Mouse (Mus musculus): Measurements from ENCODE around the gene Fuz. TPM values are rescaled to one million over a fixed set of nuclear protein-coding genes. Genes with fewer than 3 reads are reported as not detected.
A peak's percentile ranks its signal among the peaks of the same experiment; 100 is the strongest.

Fuz gene
- polyA plus RNA-seq, 1 experiment from 2014 or later, result 17.6 TPM

DNA sequence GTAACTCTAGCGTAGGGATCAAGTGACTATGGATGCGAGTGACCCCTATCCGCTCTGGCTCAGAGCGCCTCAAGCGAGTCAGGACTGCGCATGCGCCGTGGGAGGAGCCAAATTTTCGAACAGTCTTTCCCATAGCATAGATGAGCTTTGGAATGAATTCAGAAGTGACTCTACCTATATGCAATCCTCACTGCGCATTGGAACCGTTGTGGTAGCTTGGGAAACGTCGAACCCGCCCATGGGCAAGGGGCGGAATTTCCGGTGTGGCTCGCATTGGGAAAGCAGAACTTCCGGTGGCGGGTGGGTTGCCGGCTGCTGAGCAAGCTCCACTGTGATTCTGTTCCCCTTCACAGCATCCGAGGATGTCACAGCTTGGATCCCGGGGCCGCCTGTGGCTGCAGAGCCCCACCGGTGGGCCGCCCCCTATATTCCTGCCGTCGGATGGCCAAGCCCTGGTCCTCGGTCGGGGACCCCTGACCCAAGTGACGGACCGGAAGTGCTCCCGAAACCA is 38.8 kb upstream of the Fuz start, which contains the start of gene Pnkp:
TSS of gene Pnkp (plus strand) at position 98 of the 511 bp plus-strand sequence.
- WGBS, result under 1% methylated on average over 32 of the region's 32 CpGs
- Histone ChIP-seq H3K4me2 (peak within 1 kb of the TSS; percentile 93), H3K9me3 (ENCODE audit: control insufficient read depth, low read length) (no peaks in the 10 kb centered on the region), H3K27ac (ENCODE audit: low read depth, low read length) (peak within 1 kb of the TSS; percentile 97), H3K4me1 (replicated peaks; ENCODE audit: control insufficient read depth, insufficient read depth, low read length) (peaks cover 50% of the 10 kb centered on the region), H3K9ac (ENCODE audit: low read depth, low read length) (peak within 1 kb of the TSS; percentile 83), H3K36me3 (ENCODE audit: control insufficient read depth, insufficient read depth, low read length) (peaks cover 13% of the 10 kb centered on the region), H3K4me3 (ENCODE audit: low read depth, low read length) (peak within 1 kb of the TSS; percentile 91), H3K27me3 (replicated peaks; ENCODE audit: control insufficient read depth, insufficient read depth, low read length) (no peaks in the 10 kb centered on the region)
- peak; percentile 86 for DNase-seq (ENCODE audit: low spot score)
- peak; percentile 16 for ATAC-seq (replicated peaks; ENCODE audit: low FRiP score)

DNA sequence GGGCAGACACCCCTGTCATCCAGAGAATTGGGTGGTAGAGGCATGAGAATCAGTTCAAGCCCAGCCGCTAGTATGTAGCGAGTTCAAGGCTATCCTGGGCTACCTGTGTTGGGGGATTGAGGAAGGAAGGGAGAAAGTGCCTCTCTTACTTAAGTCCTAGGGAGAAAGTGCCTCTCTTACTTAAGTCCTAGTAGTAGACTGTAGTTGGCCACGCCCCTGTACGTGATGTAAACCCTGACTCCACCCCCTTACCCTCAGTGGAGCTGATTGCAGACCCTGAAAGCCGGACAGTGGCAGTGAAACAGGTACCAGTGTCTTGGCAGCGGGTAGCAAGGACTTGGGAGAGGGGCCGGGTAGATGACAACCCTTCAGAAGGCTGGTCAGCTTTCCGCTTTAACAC is 38.0 kb upstream of the Fuz start:
- peaks cover 44% of the 10 kb centered on the region for H3K4me1 ChIP-seq (replicated peaks; ENCODE audit: control insufficient read depth, insufficient read depth, low read length)

DNA sequence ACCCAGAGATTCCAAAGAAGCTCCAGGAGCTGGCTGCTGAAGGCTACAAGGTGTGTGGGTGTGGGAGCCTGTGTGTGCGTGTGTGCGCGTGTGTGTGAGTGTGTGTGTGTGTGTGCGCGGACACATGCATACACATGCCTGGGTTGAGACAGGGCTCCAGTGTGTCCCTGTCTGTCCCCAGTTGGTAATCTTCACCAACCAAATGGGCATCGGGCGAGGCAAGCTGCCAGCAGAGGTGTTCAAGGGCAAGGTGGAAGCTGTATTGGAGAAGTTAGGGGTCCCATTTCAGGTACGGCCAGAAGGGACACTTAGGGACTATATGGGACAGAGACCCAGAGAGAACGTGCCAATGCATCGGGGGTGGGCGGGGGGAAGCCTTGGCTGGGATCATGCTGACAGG is 36.0 kb upstream of the Fuz start:
- no peak overlapping the region for H3K9ac ChIP-seq (ENCODE audit: low read depth, low read length)

More for the DNA sequence above, 38.0 kb upstream of the Fuz start:
- Histone ChIP-seq H3K4me2 (peak overlapping the region; percentile 93), H3K36me3 (ENCODE audit: control insufficient read depth, insufficient read depth, low read length) (peaks cover 15% of the 10 kb centered on the region), H3K4me3 (ENCODE audit: low read depth, low read length) (peak overlapping the region; percentile 91), H3K9me3 (ENCODE audit: control insufficient read depth, low read length) (no peaks in the 10 kb centered on the region), H3K9ac (ENCODE audit: low read depth, low read length) (peak overlapping the region; percentile 83), H3K27ac (ENCODE audit: low read depth, low read length) (peak overlapping the region; percentile 97), H3K27me3 (replicated peaks; ENCODE audit: control insufficient read depth, insufficient read depth, low read length) (no peaks in the 10 kb centered on the region)
- DNase-seq (ENCODE audit: low spot score) (no peak), ATAC-seq (replicated peaks; ENCODE audit: low FRiP score) (no peak; the same call in 1 of the 2 replicates)
- WGBS, result 26% methylated on average over 8 of the region's 8 CpGs

DNA sequence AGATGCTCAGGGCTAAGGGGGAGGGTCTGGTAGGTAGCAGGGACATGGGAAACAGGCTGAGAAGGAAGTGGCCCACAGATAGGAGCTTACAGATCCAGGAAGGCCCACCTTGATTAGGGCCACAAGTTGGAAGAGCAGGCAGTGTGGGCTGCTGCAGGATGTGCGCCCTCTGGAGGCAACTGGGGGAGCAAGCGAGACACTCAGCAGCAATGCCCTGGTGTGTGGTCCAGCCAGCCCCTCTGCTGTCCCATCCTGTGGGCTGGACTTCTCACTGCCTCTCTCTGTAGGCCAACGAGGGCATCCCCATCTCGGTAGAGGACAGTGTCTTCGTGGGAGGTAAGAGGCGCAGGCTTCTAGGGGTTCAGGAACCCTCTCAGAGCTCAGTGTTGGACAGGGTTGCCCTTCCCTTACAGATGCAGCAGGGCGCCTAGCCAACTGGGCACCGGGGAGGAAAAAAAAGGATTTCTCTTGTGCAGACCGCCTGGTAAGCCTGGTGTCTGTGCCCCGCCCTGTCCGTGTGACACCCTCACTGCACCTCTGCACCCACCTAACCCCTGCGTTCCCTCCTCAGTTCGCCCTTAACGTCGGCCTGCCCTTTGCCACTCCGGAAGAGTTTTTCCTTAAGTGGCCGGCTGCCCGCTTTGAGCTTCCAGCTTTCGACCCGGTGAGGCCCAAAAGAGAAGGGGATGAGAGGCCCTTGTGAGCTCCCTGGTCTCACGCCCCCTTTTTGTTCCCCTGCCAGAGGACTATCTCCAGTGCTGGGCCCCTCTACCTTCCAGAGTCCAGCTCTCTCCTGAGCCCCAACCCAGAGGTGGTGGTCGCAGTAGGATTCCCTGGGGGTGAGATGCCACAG is 35.1 kb upstream of the Fuz start:
- DNase-seq (ENCODE audit: low spot score) (peak; percentile 72), ATAC-seq (replicated peaks; ENCODE audit: low FRiP score) (no peak)
- WGBS, result 64% methylated on average over 22 of the region's 22 CpGs
- peaks cover 30% of the 10 kb centered on the region for H3K4me1 ChIP-seq (replicated peaks; ENCODE audit: control insufficient read depth, insufficient read depth, low read length)
- no peak overlapping the region for H3K4me3 ChIP-seq (ENCODE audit: low read depth, low read length)
- H3K9ac ChIP-seq (ENCODE audit: low read depth, low read length), result no peak overlapping the region
- H3K27me3 ChIP-seq (replicated peaks; ENCODE audit: control insufficient read depth, insufficient read depth, low read length), result no peaks in the 10 kb centered on the region
- H3K4me2 ChIP-seq, result no peak overlapping the region
- H3K9me3 ChIP-seq (ENCODE audit: control insufficient read depth, low read length), result no peaks in the 10 kb centered on the region
- H3K36me3 ChIP-seq (ENCODE audit: control insufficient read depth, insufficient read depth, low read length), result peaks cover 43% of the 10 kb centered on the region
- H3K27ac ChIP-seq (ENCODE audit: low read depth, low read length), result no peak overlapping the region; the same call in 1 of the 2 replicates

More for the DNA sequence above, 36.0 kb upstream of the Fuz start:
- H3K36me3 ChIP-seq (ENCODE audit: control insufficient read depth, insufficient read depth, low read length), result peaks cover 35% of the 10 kb centered on the region
- H3K9me3 ChIP-seq (ENCODE audit: control insufficient read depth, low read length), result no peaks in the 10 kb centered on the region
- DNase-seq (ENCODE audit: low spot score), result no peak
- no peak overlapping the region for H3K27ac ChIP-seq (ENCODE audit: low read depth, low read length)
- peaks cover 35% of the 10 kb centered on the region for H3K4me1 ChIP-seq (replicated peaks; ENCODE audit: control insufficient read depth, insufficient read depth, low read length)
- no peaks in the 10 kb centered on the region for H3K27me3 ChIP-seq (replicated peaks; ENCODE audit: control insufficient read depth, insufficient read depth, low read length)
- H3K4me3 ChIP-seq (ENCODE audit: low read depth, low read length), result no peak overlapping the region
- no peak overlapping the region for H3K4me2 ChIP-seq
- WGBS, result 90% methylated on average over 11 of the region's 11 CpGs
- no peak for ATAC-seq (replicated peaks; ENCODE audit: low FRiP score)

DNA sequence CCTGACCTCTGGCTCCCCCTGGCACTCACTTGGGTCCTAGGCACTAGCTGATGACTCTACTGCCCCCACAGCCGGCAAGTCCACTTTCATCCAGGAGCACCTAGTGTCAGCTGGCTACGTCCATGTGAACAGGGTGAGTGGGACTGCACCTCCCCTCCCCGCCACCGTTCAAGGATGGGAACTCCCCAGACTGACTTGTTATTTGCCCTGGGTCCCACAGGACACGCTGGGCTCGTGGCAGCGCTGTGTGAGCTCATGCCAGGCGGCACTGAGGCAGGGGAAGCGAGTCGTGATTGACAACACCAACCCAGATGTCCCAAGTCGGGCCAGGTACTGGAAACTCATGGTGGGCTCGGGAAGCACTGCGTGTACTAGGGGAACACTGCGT is 34.5 kb upstream of the Fuz start:
- Histone ChIP-seq H3K4me3 (ENCODE audit: low read depth, low read length) (no peak overlapping the region), H3K9ac (ENCODE audit: low read depth, low read length) (no peak overlapping the region), H3K27ac (ENCODE audit: low read depth, low read length) (no peak overlapping the region), H3K36me3 (ENCODE audit: control insufficient read depth, insufficient read depth, low read length) (peaks cover 44% of the 10 kb centered on the region), H3K9me3 (ENCODE audit: control insufficient read depth, low read length) (no peaks in the 10 kb centered on the region), H3K4me1 (replicated peaks; ENCODE audit: control insufficient read depth, insufficient read depth, low read length) (peaks cover 30% of the 10 kb centered on the region), H3K4me2 (no peak overlapping the region), H3K27me3 (replicated peaks; ENCODE audit: control insufficient read depth, insufficient read depth, low read length) (no peaks in the 10 kb centered on the region)
- ATAC-seq (replicated peaks; ENCODE audit: low FRiP score) (no peak), DNase-seq (ENCODE audit: low spot score) (no peak)
- WGBS, result 85% methylated on average over 14 of the region's 14 CpGs

DNA sequence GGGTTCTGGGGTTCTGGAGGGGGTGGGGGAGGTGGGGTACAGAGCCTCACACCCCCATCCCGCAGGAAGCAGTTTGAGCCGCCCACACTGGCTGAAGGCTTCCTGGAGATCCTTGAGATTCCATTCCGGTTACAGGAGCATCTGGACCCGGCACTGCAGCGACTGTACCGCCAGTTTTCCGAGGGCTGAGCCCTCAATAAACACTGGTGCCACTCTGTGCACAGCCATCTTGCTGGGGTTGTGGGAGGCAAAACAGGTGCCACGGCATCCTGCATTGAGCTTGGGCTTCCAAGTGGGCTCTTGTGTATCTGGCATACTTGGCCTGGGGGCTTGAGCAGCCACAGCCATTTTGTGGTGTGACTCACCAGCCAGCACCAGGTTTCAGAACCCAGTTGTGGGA is 33.4 kb upstream of the Fuz start:
- Histone ChIP-seq H3K9ac (ENCODE audit: low read depth, low read length) (no peak overlapping the region), H3K27ac (ENCODE audit: low read depth, low read length) (no peak overlapping the region), H3K4me2 (no peak overlapping the region), H3K27me3 (replicated peaks; ENCODE audit: control insufficient read depth, insufficient read depth, low read length) (no peaks in the 10 kb centered on the region), H3K4me1 (replicated peaks; ENCODE audit: control insufficient read depth, insufficient read depth, low read length) (peaks cover 38% of the 10 kb centered on the region), H3K4me3 (ENCODE audit: low read depth, low read length) (no peak overlapping the region), H3K9me3 (ENCODE audit: control insufficient read depth, low read length) (no peaks in the 10 kb centered on the region), H3K36me3 (ENCODE audit: control insufficient read depth, insufficient read depth, low read length) (peaks cover 44% of the 10 kb centered on the region)
- ATAC-seq (replicated peaks; ENCODE audit: low FRiP score) (no peak), DNase-seq (ENCODE audit: low spot score) (no peak)
- 85% methylated on average over 8 of the region's 8 CpGs for WGBS

DNA sequence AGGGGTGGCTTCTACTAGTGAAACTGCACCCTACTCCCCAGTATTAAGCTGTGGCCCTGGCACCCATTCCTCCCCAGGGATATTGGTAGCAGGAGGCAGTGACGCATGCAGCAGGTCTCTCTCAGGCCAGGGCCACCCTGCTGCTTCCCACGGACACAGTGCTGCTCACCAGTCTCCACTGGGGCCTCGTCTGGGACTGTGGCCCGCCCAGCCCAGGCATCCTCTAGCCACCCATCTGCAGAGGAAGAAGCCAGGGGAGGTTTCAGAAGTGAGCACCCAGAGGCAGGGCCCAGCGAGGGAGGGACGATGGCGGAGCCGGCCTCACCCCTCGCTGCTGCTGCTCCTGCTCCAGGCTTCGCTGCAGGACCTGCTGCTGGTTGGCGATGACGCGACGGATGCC is 32.7 kb upstream of the Fuz start:
- H3K4me1 ChIP-seq (replicated peaks; ENCODE audit: control insufficient read depth, insufficient read depth, low read length), result peaks cover 39% of the 10 kb centered on the region
- no peaks in the 10 kb centered on the region for H3K9me3 ChIP-seq (ENCODE audit: control insufficient read depth, low read length)
- H3K4me3 ChIP-seq (ENCODE audit: low read depth, low read length), result 0 out of 2 replicates have a peak overlapping the region, but pooled peaks have one; percentile 4
- H3K27ac ChIP-seq (ENCODE audit: low read depth, low read length), result no peak overlapping the region
- H3K36me3 ChIP-seq (ENCODE audit: control insufficient read depth, insufficient read depth, low read length), result peaks cover 44% of the 10 kb centered on the region
- DNase-seq (ENCODE audit: low spot score) (no peak), ATAC-seq (replicated peaks; ENCODE audit: low FRiP score) (no peak)
- 90% methylated on average over 14 of the region's 14 CpGs for WGBS
- no peak overlapping the region for H3K9ac ChIP-seq (ENCODE audit: low read depth, low read length)
- H3K27me3 ChIP-seq (replicated peaks; ENCODE audit: control insufficient read depth, insufficient read depth, low read length), result no peaks in the 10 kb centered on the region
- no peak overlapping the region for H3K4me2 ChIP-seq

DNA sequence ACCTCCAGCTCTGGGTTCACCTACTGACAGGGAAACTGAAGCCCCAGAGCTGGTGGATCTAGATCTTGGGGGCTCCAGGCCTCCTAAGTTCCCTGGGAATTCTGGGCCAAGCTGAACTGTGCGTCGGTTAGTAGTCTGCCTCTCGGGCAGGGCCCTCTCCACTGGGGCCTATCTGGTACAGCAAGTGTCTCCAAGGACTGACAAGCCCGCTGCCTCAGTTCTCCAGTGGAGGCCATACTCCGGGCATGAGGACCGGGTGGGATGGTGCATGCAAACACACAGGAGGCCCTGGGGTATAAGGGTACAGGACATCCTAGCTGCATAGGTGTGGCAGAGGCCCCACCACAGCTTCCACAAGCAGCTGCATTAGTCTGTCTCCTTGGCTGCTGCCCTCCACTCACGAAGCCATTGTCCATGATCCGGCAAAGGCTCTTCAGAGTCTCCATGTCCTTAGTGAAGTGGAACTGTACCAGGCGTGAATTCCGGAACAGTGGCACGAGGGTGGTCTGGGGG is 31.8 kb upstream of the Fuz start:
- H3K36me3 ChIP-seq (ENCODE audit: control insufficient read depth, insufficient read depth, low read length), result peaks cover 44% of the 10 kb centered on the region
- no peak for ATAC-seq (replicated peaks; ENCODE audit: low FRiP score)
- DNase-seq (ENCODE audit: low spot score), result no peak
- H3K4me1 ChIP-seq (replicated peaks; ENCODE audit: control insufficient read depth, insufficient read depth, low read length), result peaks cover 39% of the 10 kb centered on the region
- no peak overlapping the region for H3K4me3 ChIP-seq (ENCODE audit: low read depth, low read length)
- no peak overlapping the region for H3K4me2 ChIP-seq
- H3K27ac ChIP-seq (ENCODE audit: low read depth, low read length), result no peak overlapping the region; the same call in 1 of the 2 replicates
- H3K9ac ChIP-seq (ENCODE audit: low read depth, low read length), result no peak overlapping the region
- H3K9me3 ChIP-seq (ENCODE audit: control insufficient read depth, low read length), result no peaks in the 10 kb centered on the region
- WGBS, result 89% methylated on average over 11 of the region's 11 CpGs
- no peaks in the 10 kb centered on the region for H3K27me3 ChIP-seq (replicated peaks; ENCODE audit: control insufficient read depth, insufficient read depth, low read length)

Measured in liver, embryonic 11.5 days (tissue).